Mouse (Mus musculus): Measurements from ENCODE around the gene Cdc73. TPM values are rescaled to one million over a fixed set of nuclear protein-coding genes. Genes with fewer than 3 reads are reported as not detected.
"Not testable (repeated sequence)": the region's sequence is repeated elsewhere in the genome, so short reads cannot be mapped to it uniquely, and the experiment has no call there.

Gene Cdc73
- polyA plus RNA-seq, 1 experiment from 2014 or later = 22.3 TPM

GRCm38 (mm10) chr1:143707006-143707405, 4.3 kb upstream of the Cdc73 start:
- H3K9ac ChIP-seq (ENCODE audit: low read length) = no peak overlapping the region
- ATAC-seq (ENCODE audit: insufficient number of reproducible peaks, low FRiP score, low TSS enrichment, low read depth) (no peak), DNase-seq (ENCODE audit: low spot score) (no peak)
- H3K4me2 ChIP-seq (ENCODE audit: low read depth, severe bottlenecking) = no peak overlapping the region
- H3K36me3 ChIP-seq (ENCODE audit: control insufficient read depth, insufficient read depth, low read length) = no peaks in the 10 kb centered on the region
- H3K4me3 ChIP-seq (ENCODE audit: low read depth, low read length) = no peak overlapping the region
- 79% methylated on average over 4 of the region's 4 CpGs for WGBS
- H3K4me1 ChIP-seq (ENCODE audit: control insufficient read depth, insufficient read depth, low read length) = no peaks in the 10 kb centered on the region
- H3K27ac ChIP-seq (replicated peaks; ENCODE audit: low read depth, low read length) = no peak overlapping the region
- H3K27me3 ChIP-seq (ENCODE audit: control insufficient read depth, insufficient read depth, low read length) = no peaks in the 10 kb centered on the region
- H3K9me3 ChIP-seq (ENCODE audit: control insufficient read depth, low read length) = no peaks in the 10 kb centered on the region

GRCm38 (mm10) chr1:143702141-143702740, 452 bp downstream of the Cdc73 start:
- peak; percentile 75 for ATAC-seq (ENCODE audit: insufficient number of reproducible peaks, low FRiP score, low TSS enrichment, low read depth)
- H3K36me3 ChIP-seq (ENCODE audit: control insufficient read depth, insufficient read depth, low read length) = no peaks in the 10 kb centered on the region
- no peaks in the 10 kb centered on the region for H3K9me3 ChIP-seq (ENCODE audit: control insufficient read depth, low read length)
- peak overlapping the region; percentile 57 for H3K4me3 ChIP-seq (ENCODE audit: low read depth, low read length)
- peak overlapping the region; percentile 95 for H3K9ac ChIP-seq (ENCODE audit: low read length)
- WGBS = under 1% methylated on average over 33 of the region's 48 CpGs
- peaks cover 3% of the 10 kb centered on the region; the same call in 1 of the 2 replicates for H3K4me1 ChIP-seq (ENCODE audit: control insufficient read depth, insufficient read depth, low read length)
- peak overlapping the region; percentile 68 for H3K4me2 ChIP-seq (ENCODE audit: low read depth, severe bottlenecking)
- H3K27ac ChIP-seq (replicated peaks; ENCODE audit: low read depth, low read length) = peak overlapping the region; percentile 88
- no peaks in the 10 kb centered on the region for H3K27me3 ChIP-seq (ENCODE audit: control insufficient read depth, insufficient read depth, low read length)
- DNase-seq (ENCODE audit: low spot score) = no peak

GRCm38 (mm10) chr1:143701736-143702135, 957 bp downstream of the Cdc73 start:
- Histone ChIP-seq H3K4me3 (ENCODE audit: low read depth, low read length) (peak overlapping the region; percentile 57), H3K9me3 (ENCODE audit: control insufficient read depth, low read length) (no peaks in the 10 kb centered on the region), H3K36me3 (ENCODE audit: control insufficient read depth, insufficient read depth, low read length) (0 out of 2 replicates have a peak, but pooled peaks cover 2% of the 10 kb centered on the region), H3K4me2 (ENCODE audit: low read depth, severe bottlenecking) (peak overlapping the region; percentile 68), H3K27me3 (ENCODE audit: control insufficient read depth, insufficient read depth, low read length) (no peaks in the 10 kb centered on the region), H3K9ac (ENCODE audit: low read length) (peak overlapping the region; percentile 95), H3K27ac (replicated peaks; ENCODE audit: low read depth, low read length) (no peak overlapping the region), H3K4me1 (ENCODE audit: control insufficient read depth, insufficient read depth, low read length) (peaks cover 3% of the 10 kb centered on the region; the same call in 1 of the 2 replicates)
- under 1% methylated on average over 13 of the region's 13 CpGs for WGBS
- no peak for ATAC-seq (ENCODE audit: insufficient number of reproducible peaks, low FRiP score, low TSS enrichment, low read depth)
- no peak for DNase-seq (ENCODE audit: low spot score)

- no peak overlapping the region for H3K4me3 ChIP-seq (ENCODE audit: low read depth, low read length)
- ATAC-seq (ENCODE audit: insufficient number of reproducible peaks, low FRiP score, low TSS enrichment, low read depth) (no peak), DNase-seq (ENCODE audit: low spot score) (no peak)
- H3K27ac ChIP-seq (replicated peaks; ENCODE audit: low read depth, low read length) = no peak overlapping the region
- 92% methylated on average over 3 of the region's 3 CpGs for WGBS
- H3K36me3 ChIP-seq (ENCODE audit: control insufficient read depth, insufficient read depth, low read length) = 0 out of 2 replicates have a peak, but pooled peaks cover 4% of the 10 kb centered on the region
- H3K4me2 ChIP-seq (ENCODE audit: low read depth, severe bottlenecking) = no peak overlapping the region
- H3K9ac ChIP-seq (ENCODE audit: low read length) = no peak overlapping the region
- no peaks in the 10 kb centered on the region for H3K9me3 ChIP-seq (ENCODE audit: control insufficient read depth, low read length)
- H3K27me3 ChIP-seq (ENCODE audit: control insufficient read depth, insufficient read depth, low read length) = no peaks in the 10 kb centered on the region
- no peaks in the 10 kb centered on the region for H3K4me1 ChIP-seq (ENCODE audit: control insufficient read depth, insufficient read depth, low read length)
Observed at GRCm38 (mm10) chr1:143684849-143685248, 17.8 kb downstream of the Cdc73 start.

GRCm38 (mm10) chr1:143681108-143681507, 21.6 kb downstream of the Cdc73 start:
- no peak overlapping the region for H3K9ac ChIP-seq (ENCODE audit: low read length)
- WGBS = 95% methylated on average over 5 of the region's 5 CpGs
- H3K4me3 ChIP-seq (ENCODE audit: low read depth, low read length) = no peak overlapping the region
- no peak overlapping the region for H3K4me2 ChIP-seq (ENCODE audit: low read depth, severe bottlenecking)
- DNase-seq (ENCODE audit: low spot score) (no peak), ATAC-seq (ENCODE audit: insufficient number of reproducible peaks, low FRiP score, low TSS enrichment, low read depth) (no peak)
- H3K27ac ChIP-seq (replicated peaks; ENCODE audit: low read depth, low read length) = no peak overlapping the region
- H3K36me3 ChIP-seq (ENCODE audit: control insufficient read depth, insufficient read depth, low read length) = peaks cover 7% of the 10 kb centered on the region; the same call in 1 of the 2 replicates
- H3K9me3 ChIP-seq (ENCODE audit: control insufficient read depth, low read length) = no peaks in the 10 kb centered on the region
- H3K27me3 ChIP-seq (ENCODE audit: control insufficient read depth, insufficient read depth, low read length) = no peaks in the 10 kb centered on the region
- no peaks in the 10 kb centered on the region for H3K4me1 ChIP-seq (ENCODE audit: control insufficient read depth, insufficient read depth, low read length)

- 96% methylated on average over 4 of the region's 4 CpGs for WGBS
- DNase-seq (ENCODE audit: low spot score) = no peak
- Histone ChIP-seq H3K9me3 (ENCODE audit: control insufficient read depth, low read length) (no peaks in the 10 kb centered on the region), H3K36me3 (ENCODE audit: control insufficient read depth, insufficient read depth, low read length) (peaks cover 5% of the 10 kb centered on the region; the same call in 1 of the 2 replicates), H3K9ac (ENCODE audit: low read length) (no peak overlapping the region), H3K27me3 (ENCODE audit: control insufficient read depth, insufficient read depth, low read length) (no peaks in the 10 kb centered on the region), H3K27ac (replicated peaks; ENCODE audit: low read depth, low read length) (no peak overlapping the region), H3K4me1 (ENCODE audit: control insufficient read depth, insufficient read depth, low read length) (no peaks in the 10 kb centered on the region), H3K4me3 (ENCODE audit: low read depth, low read length) (no peak overlapping the region), H3K4me2 (ENCODE audit: low read depth, severe bottlenecking) (no peak overlapping the region)
- ATAC-seq (ENCODE audit: insufficient number of reproducible peaks, low FRiP score, low TSS enrichment, low read depth) = no peak
Observed at GRCm38 (mm10) chr1:143675734-143676361, 26.8 kb downstream of the Cdc73 start.

GRCm38 (mm10) chr1:143664786-143665185, 37.9 kb downstream of the Cdc73 start:
- not testable (repeated sequence) for H3K27ac ChIP-seq (replicated peaks; ENCODE audit: low read depth, low read length); DNase-seq (ENCODE audit: low spot score); H3K4me2 ChIP-seq (ENCODE audit: low read depth, severe bottlenecking); H3K4me3 ChIP-seq (ENCODE audit: low read depth, low read length); H3K4me1 ChIP-seq (ENCODE audit: control insufficient read depth, insufficient read depth, low read length); ATAC-seq (ENCODE audit: insufficient number of reproducible peaks, low FRiP score, low TSS enrichment, low read depth); H3K27me3 ChIP-seq (ENCODE audit: control insufficient read depth, insufficient read depth, low read length); H3K9me3 ChIP-seq (ENCODE audit: control insufficient read depth, low read length); H3K36me3 ChIP-seq (ENCODE audit: control insufficient read depth, insufficient read depth, low read length); H3K9ac ChIP-seq (ENCODE audit: low read length)
- WGBS = 86% methylated on average over 4 of the region's 4 CpGs

GRCm38 (mm10) chr1:143663197-143663596, 39.5 kb downstream of the Cdc73 start:
- H3K36me3 ChIP-seq (ENCODE audit: control insufficient read depth, insufficient read depth, low read length) = peaks cover 5% of the 10 kb centered on the region; the same call in 1 of the 2 replicates
- H3K4me3 ChIP-seq (ENCODE audit: low read depth, low read length) = no peak overlapping the region
- no peaks in the 10 kb centered on the region for H3K27me3 ChIP-seq (ENCODE audit: control insufficient read depth, insufficient read depth, low read length)
- ATAC-seq (ENCODE audit: insufficient number of reproducible peaks, low FRiP score, low TSS enrichment, low read depth) = no peak
- no peak overlapping the region for H3K4me2 ChIP-seq (ENCODE audit: low read depth, severe bottlenecking)
- no peak overlapping the region for H3K27ac ChIP-seq (replicated peaks; ENCODE audit: low read depth, low read length)
- no peak for DNase-seq (ENCODE audit: low spot score)
- 97% methylated on average over 2 of the region's 2 CpGs for WGBS
- H3K9ac ChIP-seq (ENCODE audit: low read length) = no peak overlapping the region
- no peaks in the 10 kb centered on the region for H3K9me3 ChIP-seq (ENCODE audit: control insufficient read depth, low read length)
- H3K4me1 ChIP-seq (ENCODE audit: control insufficient read depth, insufficient read depth, low read length) = no peaks in the 10 kb centered on the region

All from limb, embryonic 11.5 days (tissue).